Mouse (Mus musculus): Measurements from ENCODE around the gene Nlgn3. TPM values are rescaled to one million over a fixed set of nuclear protein-coding genes. Genes with fewer than 3 reads are reported as not detected.

Gene Nlgn3
- 0.06 and 0.11 TPM in 2 replicates for polyA plus RNA-seq (2015; fragmentation: Nextera tagmentation; extraction: Ambion mirVana)

DNA sequence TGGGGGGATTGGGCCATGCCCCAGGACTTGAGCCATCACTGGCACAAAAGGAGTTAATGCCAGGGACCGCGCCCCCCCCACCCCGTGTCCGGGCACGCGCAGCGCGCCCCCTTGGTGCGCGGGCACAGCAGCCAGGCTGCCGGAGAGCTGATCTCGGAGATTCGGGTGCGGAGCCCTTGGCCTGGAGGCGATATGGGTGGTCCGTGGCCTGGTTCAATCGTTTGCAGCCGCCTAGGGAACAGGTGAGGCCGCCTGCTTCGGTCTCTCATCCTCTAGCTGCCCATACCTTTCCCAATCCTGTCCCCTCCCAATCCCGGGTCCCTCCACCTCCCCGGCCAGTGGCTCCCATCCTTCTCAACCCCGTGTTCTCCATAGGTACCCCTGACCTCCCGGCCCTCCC lies at the start of gene Nlgn3:
Gene Nlgn3 (plus strand): TSS at position 114 of the 400 bp plus-strand sequence.
- no peaks in the 10 kb centered on the region for H3K4me1 ChIP-seq (ENCODE audit: control insufficient read depth, low read depth, low read length)
- no peak within 1 kb of the TSS for H3K4me3 ChIP-seq (ENCODE audit: low read depth, low read length)
- H3K9ac ChIP-seq (ENCODE audit: low read depth, low read length): no peak within 1 kb of the TSS
- peak within 1 kb of the TSS; percentile 17; the same call in 1 of the 2 replicates for H3K4me2 ChIP-seq (ENCODE audit: low read depth, low read length)
- no peak within 1 kb of the TSS for H3K27ac ChIP-seq (ENCODE audit: low read length)
- H3K9me3 ChIP-seq (replicated peaks; ENCODE audit: control insufficient read depth, low read length): no peaks in the 10 kb centered on the region
- ATAC-seq (ENCODE audit: low read depth): peak; percentile 27; the same call in 1 of the 2 replicates
- peaks cover 9% of the 10 kb centered on the region for H3K27me3 ChIP-seq (ENCODE audit: control insufficient read depth, insufficient read depth, low read depth, low read length)
- 22% methylated on average over 20 of the region's 24 CpGs for WGBS (ENCODE audit: insufficient replicate concordance)
- peaks cover 15% of the 10 kb centered on the region for H3K36me3 ChIP-seq (ENCODE audit: control insufficient read depth, insufficient read depth)

GRCm38 (mm10) chrX:101253952-101254729 lies 44.8 kb upstream of the Nlgn3 start, which contains the start of gene Foxo4:
Gene Foxo4, plus strand, starts transcription at chrX:101254528.
- Histone ChIP-seq H3K4me1 (ENCODE audit: control insufficient read depth, low read depth, low read length) (peaks cover 3% of the 10 kb centered on the region), H3K27ac (ENCODE audit: low read length) (peak within 1 kb of the TSS; percentile 75), H3K4me3 (ENCODE audit: low read depth, low read length) (peak within 1 kb of the TSS; percentile 72), H3K36me3 (ENCODE audit: control insufficient read depth, insufficient read depth) (peaks cover 3% of the 10 kb centered on the region; the same call in 1 of the 2 replicates), H3K27me3 (ENCODE audit: control insufficient read depth, insufficient read depth, low read depth, low read length) (no peaks in the 10 kb centered on the region), H3K4me2 (ENCODE audit: low read depth, low read length) (peak within 1 kb of the TSS; percentile 68), H3K9me3 (replicated peaks; ENCODE audit: control insufficient read depth, low read length) (no peaks in the 10 kb centered on the region), H3K9ac (ENCODE audit: low read depth, low read length) (peak within 1 kb of the TSS; percentile 85)
- peak; percentile 93 for ATAC-seq (ENCODE audit: low read depth)
- 17% methylated on average over 46 of the region's 47 CpGs for WGBS (ENCODE audit: insufficient replicate concordance)

- peak overlapping the region; percentile 75 for H3K27ac ChIP-seq (ENCODE audit: low read length)
- H3K4me1 ChIP-seq (ENCODE audit: control insufficient read depth, low read depth, low read length): peaks cover 3% of the 10 kb centered on the region
- H3K27me3 ChIP-seq (ENCODE audit: control insufficient read depth, insufficient read depth, low read depth, low read length): no peaks in the 10 kb centered on the region
- peaks cover 6% of the 10 kb centered on the region for H3K36me3 ChIP-seq (ENCODE audit: control insufficient read depth, insufficient read depth)
- WGBS (ENCODE audit: insufficient replicate concordance): 11% methylated on average over 26 of the region's 26 CpGs
- H3K9me3 ChIP-seq (replicated peaks; ENCODE audit: control insufficient read depth, low read length): no peaks in the 10 kb centered on the region
- H3K4me3 ChIP-seq (ENCODE audit: low read depth, low read length): peak overlapping the region; percentile 72
- peak overlapping the region; percentile 85 for H3K9ac ChIP-seq (ENCODE audit: low read depth, low read length)
- peak overlapping the region; percentile 68 for H3K4me2 ChIP-seq (ENCODE audit: low read depth, low read length)
- ATAC-seq (ENCODE audit: low read depth): peak; percentile 10; the same call in 1 of the 2 replicates
Measured at GRCm38 (mm10) chrX:101254740-101255139, 44.2 kb upstream of the Nlgn3 start.

DNA sequence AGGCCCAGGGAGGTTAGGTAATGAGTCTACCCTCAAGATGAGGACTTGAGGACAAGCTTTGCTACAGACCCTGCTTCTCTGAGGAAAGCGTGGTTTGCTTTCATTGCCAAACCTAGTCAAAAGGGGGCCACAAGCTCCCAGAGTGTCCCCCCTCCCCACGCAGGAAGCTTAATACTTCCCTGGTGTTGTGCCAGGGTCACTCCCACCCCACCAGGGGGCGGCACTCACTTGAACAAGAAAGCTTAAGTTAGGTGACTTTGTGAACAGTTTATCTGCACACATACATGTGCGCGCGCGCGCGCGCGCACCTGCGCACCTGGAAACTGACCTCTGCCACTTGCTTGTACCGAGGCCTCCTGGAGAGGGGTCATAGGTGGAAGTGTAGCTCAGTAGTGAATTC lies 42.4 kb upstream of the Nlgn3 start:
- Histone ChIP-seq H3K27me3 (ENCODE audit: control insufficient read depth, insufficient read depth, low read depth, low read length) (no peaks in the 10 kb centered on the region), H3K9me3 (replicated peaks; ENCODE audit: control insufficient read depth, low read length) (no peaks in the 10 kb centered on the region), H3K9ac (ENCODE audit: low read depth, low read length) (no peak overlapping the region), H3K4me3 (ENCODE audit: low read depth, low read length) (no peak overlapping the region), H3K36me3 (ENCODE audit: control insufficient read depth, insufficient read depth) (peaks cover 6% of the 10 kb centered on the region), H3K27ac (ENCODE audit: low read length) (no peak overlapping the region), H3K4me2 (ENCODE audit: low read depth, low read length) (no peak overlapping the region), H3K4me1 (ENCODE audit: control insufficient read depth, low read depth, low read length) (peaks cover 6% of the 10 kb centered on the region)
- no peak for ATAC-seq (ENCODE audit: low read depth)
- WGBS (ENCODE audit: insufficient replicate concordance): 77% methylated on average over 13 of the region's 13 CpGs

DNA sequence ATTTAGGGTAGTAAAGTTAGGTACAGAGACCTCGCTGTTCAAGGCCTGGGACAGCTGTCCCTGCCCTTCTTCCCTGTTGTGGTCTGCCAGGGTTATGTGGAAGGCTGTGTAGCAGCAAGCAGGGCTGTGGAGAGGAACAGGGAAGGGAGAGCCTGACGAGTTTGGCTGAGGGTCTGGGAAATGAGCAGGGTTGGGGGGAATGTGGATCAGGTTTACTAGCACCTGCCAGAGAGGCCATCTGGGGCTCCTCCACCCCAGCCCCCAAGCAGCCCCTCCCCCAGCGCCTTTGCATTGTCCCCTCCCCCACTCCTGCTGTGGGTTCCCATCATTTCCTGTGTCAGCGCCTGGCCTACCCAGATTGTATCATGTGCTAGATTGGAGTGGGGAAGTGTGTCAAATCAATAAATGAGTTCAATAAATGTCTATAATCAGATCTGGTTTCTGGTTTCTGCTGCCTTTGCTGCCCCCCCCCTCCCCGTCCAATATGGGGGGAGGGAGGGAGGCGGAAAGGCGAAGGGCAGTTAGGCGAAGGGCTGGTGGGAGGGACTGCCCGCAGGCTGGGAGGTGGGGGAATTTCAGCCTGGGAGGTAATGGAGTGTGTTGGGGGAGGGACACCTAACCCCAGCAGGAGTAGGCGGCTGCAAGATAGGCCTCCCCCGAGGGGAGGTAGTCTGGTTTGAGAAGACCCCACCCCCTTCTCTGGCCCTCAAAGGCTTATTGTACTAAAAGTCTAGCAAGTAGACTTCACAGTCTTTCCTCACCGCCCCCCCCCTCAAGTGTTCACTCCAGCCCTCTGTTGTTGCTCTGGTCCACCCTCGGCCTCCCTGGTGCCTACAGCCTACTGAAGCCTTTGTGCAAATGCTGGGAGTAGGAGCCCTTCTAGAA lies 38.3 kb upstream of the Nlgn3 start:
- ATAC-seq (ENCODE audit: low read depth): no peak
- Histone ChIP-seq H3K36me3 (ENCODE audit: control insufficient read depth, insufficient read depth) (peaks cover 6% of the 10 kb centered on the region), H3K4me3 (ENCODE audit: low read depth, low read length) (no peak overlapping the region), H3K27ac (ENCODE audit: low read length) (no peak overlapping the region; the same call in 1 of the 2 replicates), H3K9ac (ENCODE audit: low read depth, low read length) (no peak overlapping the region), H3K27me3 (ENCODE audit: control insufficient read depth, insufficient read depth, low read depth, low read length) (no peaks in the 10 kb centered on the region; the same call in 1 of the 2 replicates), H3K9me3 (replicated peaks; ENCODE audit: control insufficient read depth, low read length) (no peaks in the 10 kb centered on the region), H3K4me1 (ENCODE audit: control insufficient read depth, low read depth, low read length) (peaks cover 3% of the 10 kb centered on the region), H3K4me2 (ENCODE audit: low read depth, low read length) (no peak overlapping the region)
- 24% methylated on average over 13 of the region's 13 CpGs for WGBS (ENCODE audit: insufficient replicate concordance)

- 33% methylated on average over 1 of the region's 1 CpGs for WGBS (ENCODE audit: insufficient replicate concordance)
- Histone ChIP-seq H3K9ac (ENCODE audit: low read depth, low read length) (no peak within 1 kb of the TSS), H3K27me3 (ENCODE audit: control insufficient read depth, insufficient read depth, low read depth, low read length) (no peaks in the 10 kb centered on the region; the same call in 1 of the 2 replicates), H3K4me2 (ENCODE audit: low read depth, low read length) (no peak within 1 kb of the TSS), H3K36me3 (ENCODE audit: control insufficient read depth, insufficient read depth) (peaks cover 3% of the 10 kb centered on the region), H3K9me3 (replicated peaks; ENCODE audit: control insufficient read depth, low read length) (no peaks in the 10 kb centered on the region), H3K4me1 (ENCODE audit: control insufficient read depth, low read depth, low read length) (peaks cover 2% of the 10 kb centered on the region; the same call in 1 of the 2 replicates), H3K4me3 (ENCODE audit: low read depth, low read length) (no peak within 1 kb of the TSS), H3K27ac (ENCODE audit: low read length) (no peak within 1 kb of the TSS)
- no peak for ATAC-seq (ENCODE audit: low read depth)
Measured at GRCm38 (mm10) chrX:101263892-101264291, 35.1 kb upstream of the Nlgn3 start, which contains the start of gene Gm614. Gene Gm614, minus strand, starts transcription at chrX:101263992.

DNA sequence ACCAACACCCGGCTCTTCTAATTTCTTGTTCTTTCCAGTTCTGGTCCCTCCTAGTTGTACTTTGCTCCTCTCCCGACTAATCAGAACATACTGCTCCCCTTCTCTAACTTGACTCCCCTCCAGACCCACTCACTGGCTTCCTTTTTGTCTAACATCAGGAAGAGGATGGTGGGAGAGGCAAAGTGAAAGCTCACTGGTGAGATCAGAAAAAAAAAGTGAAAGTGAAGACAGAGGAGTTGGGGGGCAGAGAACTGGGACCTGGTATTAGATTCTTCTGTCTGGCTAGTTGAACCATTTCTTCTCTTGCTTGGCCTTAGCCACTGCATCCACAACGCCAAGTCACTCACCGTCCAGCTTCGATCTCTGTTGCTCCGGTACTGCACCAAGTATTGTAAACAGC lies 32.3 kb upstream of the Nlgn3 start:
- Histone ChIP-seq H3K9ac (ENCODE audit: low read depth, low read length) (no peak overlapping the region), H3K4me2 (ENCODE audit: low read depth, low read length) (no peak overlapping the region), H3K36me3 (ENCODE audit: control insufficient read depth, insufficient read depth) (no peaks in the 10 kb centered on the region), H3K9me3 (replicated peaks; ENCODE audit: control insufficient read depth, low read length) (no peaks in the 10 kb centered on the region), H3K4me3 (ENCODE audit: low read depth, low read length) (no peak overlapping the region), H3K27ac (ENCODE audit: low read length) (no peak overlapping the region), H3K27me3 (ENCODE audit: control insufficient read depth, insufficient read depth, low read depth, low read length) (no peaks in the 10 kb centered on the region; the same call in 1 of the 2 replicates), H3K4me1 (ENCODE audit: control insufficient read depth, low read depth, low read length) (no peaks in the 10 kb centered on the region; the same call in 1 of the 2 replicates)
- WGBS (ENCODE audit: insufficient replicate concordance): 79% methylated on average over 6 of the region's 6 CpGs
- no peak for ATAC-seq (ENCODE audit: low read depth)

DNA sequence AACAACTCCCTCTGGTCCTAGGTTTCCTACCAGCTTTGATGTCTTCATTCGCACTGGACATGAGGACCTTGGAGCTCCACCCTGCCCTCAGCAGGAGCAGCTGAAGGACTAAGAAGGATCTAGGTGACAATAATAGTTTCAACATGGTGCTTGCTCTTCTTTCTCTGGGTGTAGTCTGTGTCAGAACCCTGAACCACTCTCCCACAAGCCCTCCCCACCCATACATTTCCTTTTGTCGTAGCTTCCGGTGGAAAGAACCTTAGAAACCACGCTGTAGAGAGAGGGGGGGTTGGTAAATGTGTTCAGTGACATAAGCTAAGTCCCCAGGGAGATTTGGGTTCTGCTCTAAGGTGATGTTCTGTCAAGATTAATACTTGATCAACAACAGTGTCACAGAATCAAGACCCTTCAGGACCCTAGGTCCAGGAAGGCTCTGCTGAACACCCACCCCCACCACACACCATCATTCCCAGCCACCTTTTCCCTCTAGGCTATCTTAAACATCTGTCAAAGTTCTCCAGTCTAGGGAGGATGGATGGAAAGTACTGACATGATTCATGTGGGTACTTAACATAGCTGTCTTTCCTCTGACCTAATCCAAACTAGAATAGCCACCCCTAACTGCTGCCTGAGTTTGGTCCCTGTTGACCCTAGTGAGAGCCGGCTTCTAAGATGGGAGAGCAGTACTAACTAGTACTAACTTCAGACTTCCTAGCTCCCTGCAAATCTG lies 30.8 kb upstream of the Nlgn3 start, which contains the start of gene Il2rg:
Gene Il2rg (minus strand): TSS at position 231 of the 730 bp plus-strand sequence.
- no peaks in the 10 kb centered on the region for H3K36me3 ChIP-seq (ENCODE audit: control insufficient read depth, insufficient read depth)
- no peak for ATAC-seq (ENCODE audit: low read depth)
- H3K27ac ChIP-seq (ENCODE audit: low read length): no peak within 1 kb of the TSS
- no peaks in the 10 kb centered on the region for H3K9me3 ChIP-seq (replicated peaks; ENCODE audit: control insufficient read depth, low read length)
- peaks cover 1% of the 10 kb centered on the region for H3K4me1 ChIP-seq (ENCODE audit: control insufficient read depth, low read depth, low read length)
- WGBS (ENCODE audit: insufficient replicate concordance): 36% methylated on average over 5 of the region's 5 CpGs
- H3K4me3 ChIP-seq (ENCODE audit: low read depth, low read length): peak within 1 kb of the TSS; percentile 21; the same call in 1 of the 2 replicates
- no peak within 1 kb of the TSS for H3K9ac ChIP-seq (ENCODE audit: low read depth, low read length)
- H3K4me2 ChIP-seq (ENCODE audit: low read depth, low read length): no peak within 1 kb of the TSS
- no peaks in the 10 kb centered on the region; the same call in 1 of the 2 replicates for H3K27me3 ChIP-seq (ENCODE audit: control insufficient read depth, insufficient read depth, low read depth, low read length)
